26 mouse cellular contexts compared by ENCODE assay signal in the genomic region with DNA sequence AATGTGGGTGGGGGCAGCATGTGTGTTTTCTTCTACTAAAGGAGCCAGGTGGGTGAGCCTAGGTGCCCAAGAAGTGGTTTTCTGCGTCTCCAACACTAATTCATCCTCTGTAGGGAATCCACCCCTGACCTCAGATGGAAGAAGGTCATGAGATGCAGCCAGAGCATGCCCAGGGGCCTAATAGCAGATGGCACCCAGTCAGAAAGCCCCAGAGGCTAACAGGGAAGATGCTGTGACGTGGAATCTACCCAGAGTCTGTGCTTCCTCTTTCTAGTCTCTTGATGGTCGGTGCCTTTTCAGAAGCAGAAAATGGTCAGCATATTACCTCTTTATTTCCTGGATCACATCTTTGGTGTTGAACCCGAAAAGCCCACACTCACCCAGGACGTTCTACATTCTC. TPM values are rescaled to one million over a fixed set of nuclear protein-coding genes. Genes with fewer than 3 reads are reported as not detected.
"Had no signal": no experiment of that assay in that cellular context is flagged by ENCODE, and none has a peak within 500 bp of the region (broad histone marks: within the 10 kb centered on the region; RNA-seq: fewer than 3 reads in every experiment).

No protein-coding gene starts in this region.

- H3K4me1 ChIP-seq: heart, embryonic 10.5 days; heart, embryonic 12.5 days; kidney, embryonic 15.5 days; limb, embryonic 13.5 days; limb, embryonic 15.5 days; liver, embryonic 12.5 days had no signal

- H3K36me3 ChIP-seq: heart, embryonic 10.5 days; heart, embryonic 12.5 days; hindbrain, embryonic 13.5 days; hindbrain, embryonic 15.5 days; kidney, embryonic 15.5 days; limb, embryonic 13.5 days; limb, embryonic 15.5 days; liver, embryonic 12.5 days had no signal

- H3K9me3 ChIP-seq: heart, embryonic 10.5 days; hindbrain, embryonic 15.5 days; kidney, embryonic 15.5 days; limb, embryonic 13.5 days; limb, embryonic 15.5 days; liver, embryonic 12.5 days had no signal

- H3K27me3 ChIP-seq: hindbrain, embryonic 13.5 days; hindbrain, embryonic 15.5 days; kidney, embryonic 15.5 days; limb, embryonic 13.5 days; limb, embryonic 15.5 days had no signal

- H3K4me2 ChIP-seq: heart, embryonic 12.5 days; hindbrain, embryonic 13.5 days; hindbrain, embryonic 15.5 days; kidney, embryonic 15.5 days; limb, embryonic 13.5 days; limb, embryonic 15.5 days; liver, embryonic 12.5 days had no signal

- H3K9ac ChIP-seq: heart, embryonic 12.5 days; hindbrain, embryonic 13.5 days; hindbrain, embryonic 15.5 days; kidney, embryonic 15.5 days; limb, embryonic 13.5 days; limb, embryonic 15.5 days; liver, embryonic 12.5 days had no signal

- H3K4me3 ChIP-seq: heart, embryonic 10.5 days; heart, embryonic 12.5 days; hindbrain, embryonic 13.5 days; hindbrain, embryonic 15.5 days; kidney, embryonic 15.5 days; limb, embryonic 13.5 days; limb, embryonic 15.5 days; liver, embryonic 12.5 days had no signal

- H3K27ac ChIP-seq: heart, embryonic 10.5 days; hindbrain, embryonic 13.5 days; hindbrain, embryonic 15.5 days; hindbrain, postnatal 0 days; kidney, embryonic 15.5 days; kidney, postnatal 0 days; limb, embryonic 13.5 days; limb, embryonic 15.5 days; liver, embryonic 12.5 days had no signal

- DNase-seq: gastrocnemius, postnatal 14 days; gastrocnemius, postnatal 36 days; heart, adult 18-20 months; heart, postnatal 14 days; heart, postnatal 36 days; kidney, adult 11 months; kidney, adult 2 months; kidney, adult 9 months; kidney, postnatal 14 days; kidney, postnatal 36 days; layer of hippocampus, adult 9-11 months; layer of hippocampus, postnatal 36 days; left cerebral cortex, postnatal 4 days had no signal

- ATAC-seq: hindbrain, postnatal 0 days; intestine, embryonic 16.5 days; liver, embryonic 12.5 days had no signal

RNA-seq across cellular contexts. Expression of gene Rasgef1c, which starts 42.3 kb away (rescaled TPM):
- total RNA-seq: liver, adult 2 months had no signal
- polyA plus RNA-seq: heart, embryonic 14.5 days; liver, adult 2 months; liver, embryonic 12.5 days had no signal
